Mouse (Mus musculus) forebrain, embryonic 13.5 days (tissue): Measurements from ENCODE around the gene Gm3543. TPM values are rescaled to one million over a fixed set of nuclear protein-coding genes. Genes with fewer than 3 reads are reported as not detected.
"Not testable (repeated sequence)": the region's sequence is repeated elsewhere in the genome, so short reads cannot be mapped to it uniquely, and the experiment has no call there.

Experiments
- ATAC-seq: fragments of 200-750 bp; cut with Nextera tagmentation; 2 replicates; pipeline ENCODE4 v1.8.0; 2017
- H3K27ac ChIP-seq: fragments of 300-500 bp; sonication (generic); 2 replicates; pipeline ENCODE4 v1.5.1; 2015; ENCODE audit warnings: inconsistent platforms, mild to moderate bottlenecking, moderate library complexity
- H3K27me3 ChIP-seq: fragments of 300-500 bp; sonication (generic); 2 replicates; pipeline ENCODE4 v1.6.1; 2015; ENCODE audit warnings: mild to moderate bottlenecking, inconsistent platforms
- H3K36me3 ChIP-seq: fragments of 300-500 bp; sonication (generic); 2 replicates; pipeline ENCODE4 v1.6.1; 2015; ENCODE audit warnings: mild to moderate bottlenecking, inconsistent platforms; ENCODE audit not compliant: poor library complexity, severe bottlenecking
- H3K4me1 ChIP-seq: fragments of 300-500 bp; sonication (generic); 2 replicates; pipeline ENCODE4 v1.6.1; 2015; ENCODE audit warnings: inconsistent platforms
- H3K4me2 ChIP-seq: fragments of 300-500 bp; sonication (generic); 2 replicates; pipeline ENCODE4 v1.6.1; 2015; ENCODE audit warnings: inconsistent platforms, mild to moderate bottlenecking, moderate library complexity
- H3K4me3 ChIP-seq: fragments of 300-500 bp; sonication (generic); 2 replicates; pipeline ENCODE4 v1.5.1; 2015; ENCODE audit warnings: mild to moderate bottlenecking, inconsistent platforms
- H3K9ac ChIP-seq: fragments of 300-500 bp; sonication (generic); 2 replicates; pipeline ENCODE4 v1.6.1; 2015; ENCODE audit warnings: mild to moderate bottlenecking, inconsistent platforms
- H3K9me3 ChIP-seq: fragments of 300-500 bp; sonication (generic); replicated peaks from 2 replicates; pipeline ENCODE4 v1.6.1; 2016; ENCODE audit warnings: inconsistent platforms
- WGBS: fragments of 180-500 bp; shearing (Covaris S2); methylation state at CpG from one replicate; pipeline ENCODE4 v1.1.7; 2015; 5-methylcytosine and 5-hydroxymethylcytosine counted together
- polyA plus RNA-seq: library from polyadenylated mRNA; unstranded; fragments of >200 nt; fragmentation: Nextera tagmentation; extraction: Ambion mirVana; gene quantifications from 2 replicates; pipeline ENCODE4 v1.2.1, GENCODE M21; 2015

Gm3543 gene
- polyA plus RNA-seq: not detected in 2 replicates

GRCm38 (mm10) chr14:41983225-41983624 is at the start of gene Gm3543:
Gene Gm3543, minus strand, starts transcription at chr14:41983325.
- not testable (repeated sequence) for H3K4me2 ChIP-seq, H3K36me3 ChIP-seq, H3K27ac ChIP-seq, H3K9me3 ChIP-seq, H3K4me3 ChIP-seq, H3K27me3 ChIP-seq, ATAC-seq, H3K9ac ChIP-seq, H3K4me1 ChIP-seq
- WGBS: 60% methylated on average over 1 of the region's 1 CpGs

- H3K4me1 ChIP-seq, H3K4me2 ChIP-seq, ATAC-seq, H3K4me3 ChIP-seq, H3K27me3 ChIP-seq, H3K36me3 ChIP-seq, H3K27ac ChIP-seq, H3K9ac ChIP-seq, H3K9me3 ChIP-seq: not testable (repeated sequence)
- WGBS: 60% methylated on average over 3 of the region's 3 CpGs
These were observed 14.5 kb downstream of the Gm3543 start for GRCm38 (mm10) chr14:41968596-41968995.

- H3K4me2 ChIP-seq, H3K27ac ChIP-seq, H3K4me3 ChIP-seq, H3K9ac ChIP-seq, H3K27me3 ChIP-seq, H3K36me3 ChIP-seq, H3K9me3 ChIP-seq, H3K4me1 ChIP-seq, ATAC-seq: not testable (repeated sequence)
- WGBS: 74% methylated on average over 1 of the region's 1 CpGs
These were observed 15.3 kb downstream of the Gm3543 start, which contains the start of gene Gm6401 for GRCm38 (mm10) chr14:41967827-41968226. Gene Gm6401, minus strand, starts transcription at chr14:41967927.

- H3K9ac ChIP-seq, H3K27ac ChIP-seq, H3K27me3 ChIP-seq, ATAC-seq, H3K36me3 ChIP-seq, H3K4me1 ChIP-seq, H3K9me3 ChIP-seq, H3K4me3 ChIP-seq, H3K4me2 ChIP-seq: not testable (repeated sequence)
- WGBS: 68% methylated on average over 4 of the region's 4 CpGs
These were observed 19.0 kb downstream of the Gm3543 start for GRCm38 (mm10) chr14:41964095-41964494.

- H3K4me1 ChIP-seq, H3K27ac ChIP-seq, H3K27me3 ChIP-seq, H3K36me3 ChIP-seq, ATAC-seq, H3K4me3 ChIP-seq, H3K9ac ChIP-seq, H3K9me3 ChIP-seq, H3K4me2 ChIP-seq: not testable (repeated sequence)
- 76% methylated on average over 2 of the region's 2 CpGs for WGBS
These were observed 39.4 kb downstream of the Gm3543 start, which contains the start of gene 1700024B05Rik for GRCm38 (mm10) chr14:41943695-41944094. Gene 1700024B05Rik, plus strand, starts transcription at chr14:41943995.

Other genes starting within 250 kb of the Gm3543 start
- gene Gm7929, start 232.7 kb downstream of the Gm3543 start, polyA plus RNA-seq: not detected in 2 replicates
- gene Gm47189, start 210.9 kb downstream of the Gm3543 start, polyA plus RNA-seq: not detected in 2 replicates
- not detected in 2 replicates for gene Gm7980, start 76.0 kb downstream of the Gm3543 start, polyA plus RNA-seq
- not detected in 2 replicates for gene 1700049E17Rik1, start 58.4 kb downstream of the Gm3543 start, polyA plus RNA-seq
- not detected in 2 replicates for gene 1700024B05Rik, start 39.3 kb downstream of the Gm3543 start, polyA plus RNA-seq
- not detected in 2 replicates for gene Gm6401, start 15.4 kb downstream of the Gm3543 start, polyA plus RNA-seq
- not detected in 2 replicates for gene Gm7951, start 134.0 kb upstream of the Gm3543 start, polyA plus RNA-seq
- not detected in 2 replicates for gene Gm17027, start 179.3 kb upstream of the Gm3543 start, polyA plus RNA-seq
- not detected in 2 replicates for gene Gm3573, start 207.5 kb upstream of the Gm3543 start, polyA plus RNA-seq